Mouse (Mus musculus): ENCODE measurements around the gene Hsd17b2. TPM values are rescaled to one million over a fixed set of nuclear protein-coding genes. Genes with fewer than 3 reads are reported as not detected.

Gene Hsd17b2
- polyA plus RNA-seq, 1 experiment = 0.61 TPM

GRCm38 (mm10) chr8:117715896-117716295, 14.2 kb downstream of the Hsd17b2 start:
- Histone ChIP-seq H3K27ac (ENCODE audit: insufficient read depth, low read length) (no peak overlapping the region), H3K36me3 (ENCODE audit: control insufficient read depth, insufficient read depth, low read length, poor library complexity, severe bottlenecking) (no peaks in the 10 kb centered on the region), H3K4me1 (ENCODE audit: control insufficient read depth, insufficient read depth, low read length) (no peaks in the 10 kb centered on the region), H3K9me3 (replicated peaks; ENCODE audit: control insufficient read depth, insufficient read depth, low read length, poor library complexity, severe bottlenecking) (0 out of 2 replicates have a peak, but pooled peaks cover 3% of the 10 kb centered on the region), H3K27me3 (ENCODE audit: control insufficient read depth, insufficient read depth, low read length, poor library complexity, severe bottlenecking) (no peaks in the 10 kb centered on the region), H3K9ac (ENCODE audit: low read depth, poor library complexity, severe bottlenecking) (no peak overlapping the region), H3K4me3 (ENCODE audit: low read depth, low read length) (no peak overlapping the region)
- no peak for TF ChIP-seq CTCF (IDR thresholded peaks at IDR 0.05; ENCODE audit: low read depth, low read length)
- TF ChIP-seq EP300 (IDR thresholded peaks at IDR 0.05; ENCODE audit: insufficient read depth, low read depth, low read length) = no peak
- TF ChIP-seq POLR2A (IDR thresholded peaks at IDR 0.05; ENCODE audit: insufficient read depth, low read length) = no peak

GRCm38 (mm10) chr8:117718152-117718860, 16.6 kb downstream of the Hsd17b2 start:
- no peak for TF ChIP-seq POLR2A (IDR thresholded peaks at IDR 0.05; ENCODE audit: insufficient read depth, low read length)
- no peak for TF ChIP-seq EP300 (IDR thresholded peaks at IDR 0.05; ENCODE audit: insufficient read depth, low read depth, low read length)
- no peak for TF ChIP-seq CTCF (IDR thresholded peaks at IDR 0.05; ENCODE audit: low read depth, low read length)
- Histone ChIP-seq H3K9ac (ENCODE audit: low read depth, poor library complexity, severe bottlenecking) (no peak overlapping the region), H3K4me3 (ENCODE audit: low read depth, low read length) (no peak overlapping the region), H3K9me3 (replicated peaks; ENCODE audit: control insufficient read depth, insufficient read depth, low read length, poor library complexity, severe bottlenecking) (0 out of 2 replicates have a peak, but pooled peaks cover 6% of the 10 kb centered on the region), H3K4me1 (ENCODE audit: control insufficient read depth, insufficient read depth, low read length) (no peaks in the 10 kb centered on the region), H3K27ac (ENCODE audit: insufficient read depth, low read length) (no peak overlapping the region), H3K27me3 (ENCODE audit: control insufficient read depth, insufficient read depth, low read length, poor library complexity, severe bottlenecking) (no peaks in the 10 kb centered on the region), H3K36me3 (ENCODE audit: control insufficient read depth, insufficient read depth, low read length, poor library complexity, severe bottlenecking) (no peaks in the 10 kb centered on the region)

GRCm38 (mm10) chr8:117726467-117726866, 24.8 kb downstream of the Hsd17b2 start:
- TF ChIP-seq POLR2A (IDR thresholded peaks at IDR 0.05; ENCODE audit: insufficient read depth, low read length) (no peak), CTCF (IDR thresholded peaks at IDR 0.05; ENCODE audit: low read depth, low read length) (no peak), EP300 (IDR thresholded peaks at IDR 0.05; ENCODE audit: insufficient read depth, low read depth, low read length) (no peak)
- H3K4me1 ChIP-seq (ENCODE audit: control insufficient read depth, insufficient read depth, low read length) = no peaks in the 10 kb centered on the region
- H3K9me3 ChIP-seq (replicated peaks; ENCODE audit: control insufficient read depth, insufficient read depth, low read length, poor library complexity, severe bottlenecking) = 0 out of 2 replicates have a peak, but pooled peaks cover 3% of the 10 kb centered on the region
- H3K27ac ChIP-seq (ENCODE audit: insufficient read depth, low read length) = no peak overlapping the region
- no peaks in the 10 kb centered on the region for H3K36me3 ChIP-seq (ENCODE audit: control insufficient read depth, insufficient read depth, low read length, poor library complexity, severe bottlenecking)
- no peak overlapping the region for H3K4me3 ChIP-seq (ENCODE audit: low read depth, low read length)
- no peak overlapping the region for H3K9ac ChIP-seq (ENCODE audit: low read depth, poor library complexity, severe bottlenecking)
- no peaks in the 10 kb centered on the region for H3K27me3 ChIP-seq (ENCODE audit: control insufficient read depth, insufficient read depth, low read length, poor library complexity, severe bottlenecking)

GRCm38 (mm10) chr8:117727561-117727960, 25.9 kb downstream of the Hsd17b2 start:
- H3K36me3 ChIP-seq (ENCODE audit: control insufficient read depth, insufficient read depth, low read length, poor library complexity, severe bottlenecking) = no peaks in the 10 kb centered on the region
- no peaks in the 10 kb centered on the region for H3K4me1 ChIP-seq (ENCODE audit: control insufficient read depth, insufficient read depth, low read length)
- 0 out of 2 replicates have a peak, but pooled peaks cover 3% of the 10 kb centered on the region for H3K9me3 ChIP-seq (replicated peaks; ENCODE audit: control insufficient read depth, insufficient read depth, low read length, poor library complexity, severe bottlenecking)
- no peak overlapping the region for H3K4me3 ChIP-seq (ENCODE audit: low read depth, low read length)
- TF ChIP-seq POLR2A (IDR thresholded peaks at IDR 0.05; ENCODE audit: insufficient read depth, low read length) (no peak), CTCF (IDR thresholded peaks at IDR 0.05; ENCODE audit: low read depth, low read length) (peak; percentile 33)
- H3K27ac ChIP-seq (ENCODE audit: insufficient read depth, low read length) = no peak overlapping the region
- H3K27me3 ChIP-seq (ENCODE audit: control insufficient read depth, insufficient read depth, low read length, poor library complexity, severe bottlenecking) = no peaks in the 10 kb centered on the region
- no peak overlapping the region for H3K9ac ChIP-seq (ENCODE audit: low read depth, poor library complexity, severe bottlenecking)

- Histone ChIP-seq H3K4me1 (ENCODE audit: control insufficient read depth, insufficient read depth, low read length) (no peaks in the 10 kb centered on the region), H3K27me3 (ENCODE audit: control insufficient read depth, insufficient read depth, low read length, poor library complexity, severe bottlenecking) (no peaks in the 10 kb centered on the region), H3K27ac (ENCODE audit: insufficient read depth, low read length) (no peak overlapping the region), H3K36me3 (ENCODE audit: control insufficient read depth, insufficient read depth, low read length, poor library complexity, severe bottlenecking) (no peaks in the 10 kb centered on the region), H3K4me3 (ENCODE audit: low read depth, low read length) (no peak overlapping the region), H3K9me3 (replicated peaks; ENCODE audit: control insufficient read depth, insufficient read depth, low read length, poor library complexity, severe bottlenecking) (no peaks in the 10 kb centered on the region), H3K9ac (ENCODE audit: low read depth, poor library complexity, severe bottlenecking) (no peak overlapping the region)
- TF ChIP-seq EP300 (IDR thresholded peaks at IDR 0.05; ENCODE audit: insufficient read depth, low read depth, low read length) (no peak), POLR2A (IDR thresholded peaks at IDR 0.05; ENCODE audit: insufficient read depth, low read length) (no peak), CTCF (IDR thresholded peaks at IDR 0.05; ENCODE audit: low read depth, low read length) (no peak)
Measured at GRCm38 (mm10) chr8:117728234-117728633, 26.5 kb downstream of the Hsd17b2 start.

- TF ChIP-seq POLR2A (IDR thresholded peaks at IDR 0.05; ENCODE audit: insufficient read depth, low read length) = no peak
- no peak for TF ChIP-seq EP300 (IDR thresholded peaks at IDR 0.05; ENCODE audit: insufficient read depth, low read depth, low read length)
- no peak for TF ChIP-seq CTCF (IDR thresholded peaks at IDR 0.05; ENCODE audit: low read depth, low read length)
- Histone ChIP-seq H3K4me1 (ENCODE audit: control insufficient read depth, insufficient read depth, low read length) (no peaks in the 10 kb centered on the region), H3K27ac (ENCODE audit: insufficient read depth, low read length) (no peak overlapping the region)
Measured at GRCm38 (mm10) chr8:117730980-117731379, 29.3 kb downstream of the Hsd17b2 start.

More at GRCm38 (mm10) chr8:117730980-117731379, 29.3 kb downstream of the Hsd17b2 start:
- no peaks in the 10 kb centered on the region for H3K27me3 ChIP-seq (ENCODE audit: control insufficient read depth, insufficient read depth, low read length, poor library complexity, severe bottlenecking)
- no peaks in the 10 kb centered on the region for H3K9me3 ChIP-seq (replicated peaks; ENCODE audit: control insufficient read depth, insufficient read depth, low read length, poor library complexity, severe bottlenecking)
- no peak overlapping the region for H3K9ac ChIP-seq (ENCODE audit: low read depth, poor library complexity, severe bottlenecking)
- no peak overlapping the region for H3K4me3 ChIP-seq (ENCODE audit: low read depth, low read length)
- H3K36me3 ChIP-seq (ENCODE audit: control insufficient read depth, insufficient read depth, low read length, poor library complexity, severe bottlenecking) = no peaks in the 10 kb centered on the region

All from ES-Bruce4 (cell line).